Mouse (Mus musculus): Measurements from ENCODE around the gene Pias4.

GRCm38 (mm10) chr10:81145307-81145706 lies 22.4 kb downstream of the Pias4 start:
- no peak for TF ChIP-seq EP300 (IDR thresholded peaks at IDR 0.05; ENCODE audit: insufficient read depth, low read depth, low read length)
- TF ChIP-seq POLR2A (IDR thresholded peaks at IDR 0.05; ENCODE audit: insufficient read depth, low read length), result no peak
- TF ChIP-seq CTCF (IDR thresholded peaks at IDR 0.05; ENCODE audit: low read depth, low read length), result no peak
